Mouse (Mus musculus): ENCODE results near the gene Palld. TPM values are rescaled to one million over a fixed set of nuclear protein-coding genes. Genes with fewer than 3 reads are reported as not detected.

Palld gene
- polyA plus RNA-seq, 1 experiment: 47.5 TPM

- WGBS: 76% methylated on average over 12 of the region's 12 CpGs
- no peaks in the 10 kb centered on the region for H3K27me3 ChIP-seq (replicated peaks; ENCODE audit: control insufficient read depth, insufficient read depth, low read length)
- peaks cover 15% of the 10 kb centered on the region for H3K4me1 ChIP-seq (ENCODE audit: control insufficient read depth, insufficient read depth, low read length)
- H3K4me3 ChIP-seq (ENCODE audit: insufficient read depth, low read depth, low read length): no peak overlapping the region
- TF ChIP-seq CTCF (conservative IDR thresholded peaks at IDR 0.05; ENCODE audit: insufficient read depth, insufficient read length, low read depth, low read length): no peak
- no peak for TF ChIP-seq POLR2A (IDR thresholded peaks at IDR 0.05; ENCODE audit: low read depth, low read length)
- no peaks in the 10 kb centered on the region for H3K36me3 ChIP-seq (ENCODE audit: control insufficient read depth, insufficient read depth, low read length)
- H3K27ac ChIP-seq (ENCODE audit: insufficient read depth, low read depth, low read length): no peak overlapping the region
- DNase-seq: no peak
Measured at GRCm38 (mm10) chr8:61623485-61624417, 278.7 kb downstream of the Palld start.

- TF ChIP-seq CTCF (conservative IDR thresholded peaks at IDR 0.05; ENCODE audit: insufficient read depth, insufficient read length, low read depth, low read length): no peak
- TF ChIP-seq POLR2A (IDR thresholded peaks at IDR 0.05; ENCODE audit: low read depth, low read length): no peak
- Histone ChIP-seq H3K4me1 (ENCODE audit: control insufficient read depth, insufficient read depth, low read length) (peaks cover 14% of the 10 kb centered on the region), H3K27ac (ENCODE audit: insufficient read depth, low read depth, low read length) (no peak overlapping the region), H3K27me3 (replicated peaks; ENCODE audit: control insufficient read depth, insufficient read depth, low read length) (no peaks in the 10 kb centered on the region), H3K4me3 (ENCODE audit: insufficient read depth, low read depth, low read length) (no peak overlapping the region), H3K36me3 (ENCODE audit: control insufficient read depth, insufficient read depth, low read length) (no peaks in the 10 kb centered on the region)
- WGBS: 72% methylated on average over 3 of the region's 3 CpGs
- DNase-seq: no peak
Measured at GRCm38 (mm10) chr8:61621300-61621699, 281.2 kb downstream of the Palld start.

DNA sequence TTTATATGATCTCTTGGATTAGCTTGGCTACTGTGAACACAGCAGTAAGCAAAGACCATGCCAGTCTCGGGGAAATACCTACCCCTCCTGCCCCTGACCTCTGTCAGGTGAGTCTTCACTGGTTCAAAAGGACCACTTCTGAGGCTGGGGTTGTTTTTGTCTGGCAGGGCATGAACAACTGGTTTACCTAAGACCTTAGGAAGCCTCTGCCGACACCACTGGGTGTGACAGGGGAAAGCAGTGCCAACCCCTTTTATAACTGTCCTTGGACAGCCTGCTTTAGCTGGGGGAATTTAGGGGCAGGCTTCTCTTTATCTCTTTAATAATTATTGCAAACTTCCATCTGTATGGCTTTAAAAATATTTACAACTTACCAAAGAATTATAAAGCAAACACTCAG is 284.8 kb downstream of the Palld start:
- 63% methylated on average over 2 of the region's 2 CpGs for WGBS
- Histone ChIP-seq H3K4me1 (ENCODE audit: control insufficient read depth, insufficient read depth, low read length) (no peaks in the 10 kb centered on the region; the same call in 1 of the 2 replicates), H3K4me3 (ENCODE audit: insufficient read depth, low read depth, low read length) (no peak overlapping the region), H3K27me3 (replicated peaks; ENCODE audit: control insufficient read depth, insufficient read depth, low read length) (no peaks in the 10 kb centered on the region), H3K27ac (ENCODE audit: insufficient read depth, low read depth, low read length) (no peak overlapping the region), H3K36me3 (ENCODE audit: control insufficient read depth, insufficient read depth, low read length) (no peaks in the 10 kb centered on the region)
- DNase-seq: no peak
- no peak for TF ChIP-seq POLR2A (IDR thresholded peaks at IDR 0.05; ENCODE audit: low read depth, low read length)
- no peak for TF ChIP-seq CTCF (conservative IDR thresholded peaks at IDR 0.05; ENCODE audit: insufficient read depth, insufficient read length, low read depth, low read length)

DNA sequence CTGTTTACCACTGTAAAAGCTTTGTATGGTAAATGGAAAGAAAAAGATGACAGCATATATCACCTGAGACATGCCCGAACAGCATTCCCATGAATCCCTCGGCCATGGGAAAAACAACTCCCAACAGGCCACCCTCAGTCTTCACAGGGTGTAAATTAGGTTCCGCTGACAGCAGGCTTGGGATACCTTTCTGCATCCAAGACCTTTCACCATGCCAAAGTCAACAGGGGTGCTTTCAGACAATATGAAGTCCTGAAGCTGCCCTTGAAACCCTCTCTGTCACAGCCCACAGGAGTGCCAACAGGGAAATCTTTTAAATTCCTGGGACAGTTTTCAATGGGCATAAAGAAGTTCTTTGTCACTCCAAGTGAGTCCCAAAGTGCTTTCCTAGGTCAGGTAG is 285.4 kb downstream of the Palld start:
- WGBS: 86% methylated on average over 3 of the region's 3 CpGs
- H3K27ac ChIP-seq (ENCODE audit: insufficient read depth, low read depth, low read length): no peak overlapping the region
- DNase-seq: no peak

DNA sequence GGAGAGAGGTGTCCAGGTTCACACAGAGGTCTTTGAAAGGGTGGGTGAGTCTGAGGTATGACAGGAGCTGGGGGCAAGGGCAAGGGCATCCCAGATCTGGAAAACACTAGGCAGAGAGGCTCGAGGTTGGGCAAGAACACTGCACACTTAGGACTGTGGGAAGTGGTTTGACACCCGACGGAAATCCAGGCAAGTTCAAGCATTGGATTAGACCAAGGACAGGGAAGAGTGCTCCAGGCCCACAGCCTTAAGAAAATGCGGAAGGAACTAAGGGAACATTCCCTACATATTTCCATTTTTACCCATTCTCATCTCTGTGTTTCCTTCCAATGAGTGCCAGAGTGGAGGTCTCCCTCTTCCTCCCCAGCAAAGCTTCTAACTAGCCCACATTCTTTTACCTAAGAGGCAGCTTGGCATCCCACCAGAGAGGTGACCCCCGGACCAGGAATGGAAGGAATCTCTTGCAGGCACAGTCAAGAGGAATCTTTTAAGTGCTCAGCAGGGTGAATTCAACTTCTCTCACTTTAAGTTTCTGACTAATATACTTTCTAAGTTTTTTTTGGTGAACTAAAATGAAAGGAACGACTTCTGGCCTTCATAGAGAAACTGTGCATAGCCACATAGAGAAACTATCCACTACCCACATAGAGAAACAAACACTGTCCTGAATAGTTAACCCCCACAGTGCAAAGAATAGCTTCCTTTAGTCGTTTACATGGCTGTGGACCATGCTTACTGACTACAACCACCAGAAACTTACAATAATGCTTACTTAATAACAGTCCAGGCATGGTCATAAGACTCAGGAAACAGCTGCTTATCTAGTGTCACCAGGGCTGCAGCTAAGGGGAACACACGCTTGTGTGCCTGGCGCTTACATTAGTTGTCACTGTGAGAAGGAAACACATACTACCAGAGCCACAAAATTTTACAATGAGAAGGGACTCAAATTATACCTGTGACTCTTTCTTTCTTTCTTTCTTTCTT is 286.5 kb downstream of the Palld start:
- DNase-seq: no peak
- no peak overlapping the region for H3K27ac ChIP-seq (ENCODE audit: insufficient read depth, low read depth, low read length)
- 68% methylated on average over 9 of the region's 9 CpGs for WGBS

More for the DNA sequence above, 285.4 kb downstream of the Palld start:
- Histone ChIP-seq H3K36me3 (ENCODE audit: control insufficient read depth, insufficient read depth, low read length) (no peaks in the 10 kb centered on the region), H3K27me3 (replicated peaks; ENCODE audit: control insufficient read depth, insufficient read depth, low read length) (no peaks in the 10 kb centered on the region), H3K4me1 (ENCODE audit: control insufficient read depth, insufficient read depth, low read length) (no peaks in the 10 kb centered on the region; the same call in 1 of the 2 replicates), H3K4me3 (ENCODE audit: insufficient read depth, low read depth, low read length) (no peak overlapping the region)
- TF ChIP-seq POLR2A (IDR thresholded peaks at IDR 0.05; ENCODE audit: low read depth, low read length) (no peak), CTCF (conservative IDR thresholded peaks at IDR 0.05; ENCODE audit: insufficient read depth, insufficient read length, low read depth, low read length) (no peak)

DNA sequence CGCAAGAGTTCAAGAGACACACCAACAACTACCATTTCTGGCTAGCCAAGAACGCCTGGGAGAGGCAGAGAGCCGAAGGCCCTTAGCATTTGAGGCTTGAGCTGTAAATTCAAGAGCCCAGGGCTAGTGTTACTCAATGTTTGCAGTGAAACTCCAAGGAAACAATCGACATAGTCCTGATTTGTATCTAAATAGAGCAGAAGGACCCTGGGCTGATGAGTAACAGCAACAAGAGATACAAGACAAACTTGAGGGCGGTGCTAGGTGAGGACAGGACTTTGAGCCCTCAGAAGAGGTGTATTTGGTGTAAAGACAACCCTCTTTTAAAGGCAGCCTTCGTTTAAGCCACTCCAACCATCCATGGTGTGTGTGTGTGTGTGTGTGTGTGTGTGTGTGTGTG is 290.7 kb downstream of the Palld start:
- H3K27me3 ChIP-seq (replicated peaks; ENCODE audit: control insufficient read depth, insufficient read depth, low read length): no peaks in the 10 kb centered on the region
- 69% methylated on average over 6 of the region's 6 CpGs for WGBS
- no peak for TF ChIP-seq POLR2A (IDR thresholded peaks at IDR 0.05; ENCODE audit: low read depth, low read length)
- peaks cover 11% of the 10 kb centered on the region; the same call in 1 of the 2 replicates for H3K4me1 ChIP-seq (ENCODE audit: control insufficient read depth, insufficient read depth, low read length)
- DNase-seq: peak; percentile 29
- H3K4me3 ChIP-seq (ENCODE audit: insufficient read depth, low read depth, low read length): no peak overlapping the region
- no peaks in the 10 kb centered on the region for H3K36me3 ChIP-seq (ENCODE audit: control insufficient read depth, insufficient read depth, low read length)
- H3K27ac ChIP-seq (ENCODE audit: insufficient read depth, low read depth, low read length): peak overlapping the region; percentile 59

More for the DNA sequence above, 286.5 kb downstream of the Palld start:
- no peak for TF ChIP-seq CTCF (conservative IDR thresholded peaks at IDR 0.05; ENCODE audit: insufficient read depth, insufficient read length, low read depth, low read length)
- no peak for TF ChIP-seq POLR2A (IDR thresholded peaks at IDR 0.05; ENCODE audit: low read depth, low read length)
- no peaks in the 10 kb centered on the region for H3K36me3 ChIP-seq (ENCODE audit: control insufficient read depth, insufficient read depth, low read length)
- H3K4me1 ChIP-seq (ENCODE audit: control insufficient read depth, insufficient read depth, low read length): peaks cover 5% of the 10 kb centered on the region; the same call in 1 of the 2 replicates
- H3K4me3 ChIP-seq (ENCODE audit: insufficient read depth, low read depth, low read length): no peak overlapping the region
- H3K27me3 ChIP-seq (replicated peaks; ENCODE audit: control insufficient read depth, insufficient read depth, low read length): no peaks in the 10 kb centered on the region

Measured in kidney, adult 2 months (tissue).